Mouse (Mus musculus): ENCODE results near the gene Ostf1. TPM values are rescaled to one million over a fixed set of nuclear protein-coding genes. Genes with fewer than 3 reads are reported as not detected.

Gene Ostf1
- polyA plus RNA-seq, 1 experiment from 2014 or later: 65.1 TPM

DNA sequence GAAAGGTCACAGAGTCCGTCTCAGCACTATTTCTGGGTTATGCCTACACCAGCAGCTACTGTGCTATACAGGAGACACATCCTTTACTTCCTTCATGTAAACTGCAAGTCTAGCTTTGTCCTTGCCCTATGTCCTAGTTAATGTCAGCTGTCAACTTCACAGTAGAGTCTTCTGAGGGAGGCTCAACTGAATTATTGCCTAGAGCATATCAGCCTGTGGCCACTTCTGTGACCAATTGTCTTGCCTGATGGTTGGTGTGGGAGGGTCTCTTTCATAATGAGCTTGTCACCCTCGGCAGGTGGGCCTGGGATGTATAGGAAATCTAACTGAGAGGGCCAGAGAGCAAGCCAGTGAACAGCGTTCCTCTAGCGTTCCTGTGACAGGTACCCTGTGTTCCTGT is 11.8 kb upstream of the Ostf1 start:
- 67% methylated on average over 4 of the region's 4 CpGs for WGBS (ENCODE audit: insufficient replicate concordance)
- peak overlapping the region; percentile 86 for H3K27ac ChIP-seq

DNA sequence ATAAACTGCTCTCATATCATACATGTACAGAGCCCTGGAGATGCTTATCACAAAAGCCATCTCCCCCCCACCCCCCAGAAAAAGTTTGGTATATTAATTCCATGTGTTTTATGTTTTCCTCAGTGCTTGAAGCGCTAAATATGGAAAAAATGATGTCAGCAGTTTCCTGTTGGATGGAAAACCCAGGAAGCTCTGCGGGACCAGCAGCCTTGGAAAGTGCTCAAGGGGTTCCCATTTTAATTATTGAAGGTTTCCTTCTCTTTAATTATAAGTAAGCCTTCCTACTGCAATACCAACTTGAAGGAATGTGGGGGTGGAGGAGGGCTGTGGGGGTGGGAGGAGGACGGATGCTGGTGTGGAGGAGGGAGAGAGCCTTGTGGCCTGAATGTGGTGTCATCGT is 9.4 kb upstream of the Ostf1 start:
- no peaks in the 10 kb centered on the region for H3K27me3 ChIP-seq (replicated peaks)
- H3K4me1 ChIP-seq: peaks cover 31% of the 10 kb centered on the region
- 75% methylated on average over 4 of the region's 4 CpGs for WGBS (ENCODE audit: insufficient replicate concordance)
- no peaks in the 10 kb centered on the region for H3K9me3 ChIP-seq (replicated peaks)
- no peak overlapping the region for H3K9ac ChIP-seq
- H3K4me3 ChIP-seq: no peak overlapping the region
- ATAC-seq: no peak
- H3K36me3 ChIP-seq: no peaks in the 10 kb centered on the region
- no peak overlapping the region for H3K27ac ChIP-seq
- H3K4me2 ChIP-seq: no peak overlapping the region

More for the DNA sequence above, 11.8 kb upstream of the Ostf1 start:
- Histone ChIP-seq H3K9ac (0 out of 2 replicates have a peak overlapping the region, but pooled peaks have one; percentile 46), H3K9me3 (replicated peaks) (no peaks in the 10 kb centered on the region), H3K4me1 (peaks cover 55% of the 10 kb centered on the region), H3K4me2 (peak overlapping the region; percentile 54), H3K4me3 (no peak overlapping the region), H3K36me3 (no peaks in the 10 kb centered on the region), H3K27me3 (replicated peaks) (no peaks in the 10 kb centered on the region)
- no peak for ATAC-seq

DNA sequence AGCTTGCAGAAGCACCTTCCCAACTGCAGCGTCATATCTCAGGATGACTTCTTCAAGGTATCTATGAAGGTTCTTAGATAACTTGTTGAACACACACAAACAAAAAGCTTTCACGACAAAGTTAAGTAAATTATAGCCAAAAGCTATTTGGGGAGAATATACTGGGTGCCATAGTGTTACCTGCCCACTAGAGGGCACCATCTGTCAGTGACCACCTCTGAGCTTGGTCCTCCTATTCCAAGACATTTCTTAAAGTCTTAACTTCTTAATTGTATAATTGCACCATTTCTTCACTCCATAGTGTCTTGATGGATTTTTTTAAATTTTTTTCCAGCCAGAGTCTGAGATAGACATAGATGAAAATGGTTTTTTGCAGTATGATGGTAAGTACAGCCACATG is 7.9 kb upstream of the Ostf1 start:
- Histone ChIP-seq H3K36me3 (no peaks in the 10 kb centered on the region), H3K4me1 (peaks cover 22% of the 10 kb centered on the region), H3K27me3 (replicated peaks) (no peaks in the 10 kb centered on the region), H3K4me3 (no peak overlapping the region), H3K27ac (no peak overlapping the region), H3K4me2 (no peak overlapping the region), H3K9me3 (replicated peaks) (no peaks in the 10 kb centered on the region), H3K9ac (no peak overlapping the region)
- WGBS (ENCODE audit: insufficient replicate concordance): 36% methylated on average over 2 of the region's 2 CpGs
- no peak for ATAC-seq

DNA sequence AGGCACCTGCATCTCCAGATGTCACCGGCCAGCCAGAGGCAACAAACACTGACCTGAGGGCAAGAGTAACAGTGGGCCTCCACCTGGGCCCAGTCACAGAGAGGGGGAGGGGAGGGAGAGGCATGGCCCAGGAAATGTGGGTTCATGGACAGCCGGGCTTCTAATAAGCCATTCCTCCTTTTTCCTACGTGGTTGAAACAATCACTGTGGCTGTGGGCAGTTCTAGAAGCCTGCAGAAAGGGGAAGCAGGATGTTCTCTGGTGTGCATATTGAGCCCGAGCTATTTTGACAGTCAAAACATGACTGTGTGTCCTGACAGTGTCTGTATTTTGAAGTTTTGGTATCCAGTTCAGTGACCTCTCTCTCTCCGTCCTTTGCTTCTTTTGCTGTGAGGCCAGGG is 7.3 kb upstream of the Ostf1 start:
- Histone ChIP-seq H3K27ac (no peak overlapping the region), H3K4me2 (no peak overlapping the region), H3K9ac (no peak overlapping the region), H3K4me3 (no peak overlapping the region), H3K9me3 (replicated peaks) (no peaks in the 10 kb centered on the region), H3K36me3 (no peaks in the 10 kb centered on the region), H3K27me3 (replicated peaks) (no peaks in the 10 kb centered on the region), H3K4me1 (peaks cover 16% of the 10 kb centered on the region)
- 40% methylated on average over 5 of the region's 5 CpGs for WGBS (ENCODE audit: insufficient replicate concordance)
- ATAC-seq: no peak

DNA sequence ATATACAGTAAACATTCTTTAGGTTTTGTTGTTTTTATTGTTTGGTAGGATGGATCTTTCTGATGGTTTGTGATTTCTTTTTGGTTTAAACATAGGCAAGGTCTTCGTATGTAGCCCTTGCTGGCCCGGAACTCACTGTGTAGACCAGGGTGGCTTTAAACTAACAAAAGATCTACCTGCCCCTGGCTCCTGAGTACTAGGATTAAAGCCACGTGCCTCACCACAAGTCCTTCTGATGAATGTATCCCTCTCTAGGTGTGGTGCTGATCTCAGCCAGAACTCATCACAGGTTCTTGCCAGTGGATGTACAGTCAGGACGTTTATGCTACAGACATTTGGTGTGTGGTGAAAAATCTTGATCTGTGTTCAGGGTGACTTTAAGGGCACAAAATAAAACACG is 6.3 kb upstream of the Ostf1 start:
- H3K27ac ChIP-seq: no peak overlapping the region
- H3K4me3 ChIP-seq: no peak overlapping the region
- WGBS (ENCODE audit: insufficient replicate concordance): 76% methylated on average over 5 of the region's 5 CpGs
- no peak overlapping the region for H3K9ac ChIP-seq
- H3K4me2 ChIP-seq: no peak overlapping the region
- no peaks in the 10 kb centered on the region for H3K9me3 ChIP-seq (replicated peaks)
- no peak for ATAC-seq
- no peaks in the 10 kb centered on the region for H3K27me3 ChIP-seq (replicated peaks)
- no peaks in the 10 kb centered on the region for H3K36me3 ChIP-seq
- peaks cover 6% of the 10 kb centered on the region for H3K4me1 ChIP-seq

DNA sequence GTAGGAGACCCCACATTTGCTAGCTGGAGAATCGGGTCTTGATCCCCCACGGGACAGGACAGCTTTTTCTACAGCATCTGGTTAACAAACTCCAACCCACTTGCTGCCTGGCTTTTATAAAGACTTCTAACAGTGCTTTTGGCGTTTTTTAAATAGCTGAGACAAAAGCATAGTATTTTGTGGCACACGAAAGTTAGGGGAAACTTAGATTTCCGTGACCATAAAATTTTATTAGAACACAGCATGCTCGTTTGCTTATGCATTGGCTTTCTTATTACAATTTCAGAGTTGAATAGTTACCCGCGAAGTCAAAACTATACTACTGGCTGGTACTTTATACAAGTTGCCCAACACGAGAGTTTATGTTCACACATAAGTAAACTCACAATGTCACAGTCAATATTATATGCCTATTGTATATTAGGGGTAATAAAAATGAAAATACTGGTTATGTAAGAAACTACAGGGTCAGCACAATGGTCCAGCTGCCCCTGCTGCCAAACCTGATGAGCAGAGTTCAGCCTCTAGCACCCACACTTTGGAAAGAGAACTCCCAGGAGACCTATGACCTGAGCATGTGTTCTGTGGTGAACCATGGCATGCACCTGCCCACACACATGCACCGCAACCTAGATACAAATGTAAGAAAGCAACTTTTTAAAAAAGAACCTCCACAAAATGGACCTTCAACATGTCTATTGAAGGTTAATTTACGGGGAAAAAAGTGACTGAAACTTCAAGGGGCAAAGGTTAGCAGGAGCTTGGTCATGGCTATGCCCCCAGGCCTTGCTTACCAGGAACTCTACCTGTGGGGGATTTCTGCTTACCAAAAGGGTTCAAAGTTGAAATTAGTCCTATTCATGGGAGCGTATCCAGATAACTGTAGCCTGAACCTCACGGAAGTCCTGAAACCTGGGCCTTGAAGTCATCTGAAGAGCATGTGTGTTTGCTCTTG is 885 bp upstream of the Ostf1 start:
- no peaks in the 10 kb centered on the region for H3K36me3 ChIP-seq
- no peak for ATAC-seq
- no peak overlapping the region for H3K27ac ChIP-seq
- H3K4me3 ChIP-seq: peak overlapping the region; percentile 83
- 52% methylated on average over 13 of the region's 13 CpGs for WGBS (ENCODE audit: insufficient replicate concordance)
- no peaks in the 10 kb centered on the region for H3K27me3 ChIP-seq (replicated peaks)
- peaks cover 30% of the 10 kb centered on the region for H3K4me1 ChIP-seq
- peak overlapping the region; percentile 82 for H3K9ac ChIP-seq
- no peaks in the 10 kb centered on the region for H3K9me3 ChIP-seq (replicated peaks)
- peak overlapping the region; percentile 87 for H3K4me2 ChIP-seq

DNA sequence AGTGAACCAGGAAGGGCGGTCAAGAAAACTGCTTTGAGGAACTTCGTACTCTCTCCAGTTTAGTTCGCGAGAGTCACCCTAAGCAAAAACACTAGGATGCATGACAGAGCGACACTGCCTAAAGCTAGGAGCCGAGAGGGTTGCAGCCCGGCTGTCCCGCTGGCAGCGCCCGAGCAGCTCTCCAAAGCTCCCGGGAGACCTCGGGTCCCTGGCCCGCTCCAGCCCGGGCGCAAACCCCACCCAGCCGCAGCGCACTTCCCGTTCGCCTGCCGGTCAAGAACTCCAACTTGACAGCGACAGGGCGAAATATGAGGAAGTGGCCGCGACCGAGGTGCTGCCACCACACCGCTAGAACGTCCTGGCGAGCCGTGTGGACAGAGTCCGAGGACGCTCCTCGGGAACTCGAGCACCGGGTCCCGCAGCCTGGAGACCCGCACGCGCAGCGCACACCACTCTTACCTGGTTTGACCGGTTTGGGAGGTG is 421 bp downstream of the Ostf1 start:
- Histone ChIP-seq H3K27me3 (replicated peaks) (no peaks in the 10 kb centered on the region), H3K9ac (peak overlapping the region; percentile 82), H3K4me2 (peak overlapping the region; percentile 87), H3K9me3 (replicated peaks) (no peaks in the 10 kb centered on the region), H3K36me3 (no peaks in the 10 kb centered on the region), H3K27ac (peak overlapping the region; percentile 81), H3K4me1 (peaks cover 30% of the 10 kb centered on the region), H3K4me3 (peak overlapping the region; percentile 83)
- peak; percentile 62 for ATAC-seq
- WGBS (ENCODE audit: insufficient replicate concordance): under 1% methylated on average over 40 of the region's 40 CpGs

DNA sequence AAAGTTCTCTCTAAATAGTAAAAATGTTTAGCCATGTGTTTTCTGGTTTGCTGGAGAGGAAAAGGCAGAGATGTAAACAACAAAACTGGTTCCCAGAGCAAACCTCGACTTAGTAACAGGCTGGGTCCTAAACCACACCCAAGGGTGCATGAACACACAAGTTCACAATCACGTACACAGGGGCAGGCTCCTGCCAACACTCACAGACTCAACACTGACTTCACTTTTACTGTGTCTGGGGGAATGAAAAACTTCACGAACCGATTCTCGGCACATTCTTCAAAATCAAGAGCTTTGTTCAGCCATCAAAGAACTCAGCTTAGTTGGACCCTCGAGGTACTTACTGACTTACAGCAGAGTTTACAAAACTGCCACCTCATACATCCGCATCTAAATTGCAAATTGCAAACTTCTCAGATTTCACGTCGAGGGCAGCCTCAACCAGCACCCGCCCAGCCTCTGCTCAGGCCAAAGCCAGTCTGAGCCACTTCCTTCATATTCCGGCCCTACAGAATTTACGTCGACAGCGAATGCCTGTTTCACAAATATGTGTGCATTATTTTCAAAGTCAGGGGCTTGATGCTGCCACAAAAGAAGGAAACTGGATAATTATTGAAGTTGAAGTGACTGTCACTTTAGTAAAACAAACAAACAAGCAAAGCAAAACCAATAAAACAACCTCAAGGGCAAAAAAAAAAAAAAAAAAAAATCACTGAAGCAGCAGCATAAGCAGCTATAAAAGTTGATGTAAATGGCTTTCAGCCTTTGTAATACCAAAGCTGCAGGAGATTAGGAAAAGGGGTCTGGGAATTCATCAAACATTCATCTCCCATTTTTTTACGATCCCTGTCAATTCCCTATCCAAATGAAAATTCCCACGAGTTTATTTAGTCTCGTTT is 1.2 kb downstream of the Ostf1 start:
- Histone ChIP-seq H3K27ac (peak overlapping the region; percentile 81), H3K9ac (peak overlapping the region; percentile 82), H3K9me3 (replicated peaks) (no peaks in the 10 kb centered on the region), H3K4me3 (peak overlapping the region; percentile 83), H3K4me1 (peaks cover 30% of the 10 kb centered on the region), H3K36me3 (no peaks in the 10 kb centered on the region), H3K27me3 (replicated peaks) (no peaks in the 10 kb centered on the region), H3K4me2 (peak overlapping the region; percentile 87)
- 16% methylated on average over 17 of the region's 17 CpGs for WGBS (ENCODE audit: insufficient replicate concordance)
- ATAC-seq: no peak

DNA sequence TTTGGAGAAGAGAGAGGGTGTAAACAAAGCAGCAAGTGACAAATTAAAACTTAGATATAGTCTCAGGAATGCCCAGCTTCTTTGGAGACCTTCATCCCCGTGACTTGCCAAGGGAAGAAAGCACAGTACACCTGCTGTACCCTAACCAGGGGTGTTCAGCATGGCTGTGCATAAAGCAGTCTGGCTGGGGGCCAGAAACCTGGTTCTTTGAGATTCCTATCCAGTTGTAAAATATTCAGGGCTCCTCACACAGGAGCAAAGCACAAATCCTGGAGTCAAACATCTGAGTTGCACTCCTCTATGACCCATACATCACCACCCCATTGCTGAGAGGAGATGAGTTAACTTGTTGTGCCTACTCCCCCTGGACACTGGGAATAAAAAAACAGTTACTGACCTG is 2.0 kb downstream of the Ostf1 start:
- no peak overlapping the region for H3K27ac ChIP-seq
- no peak overlapping the region for H3K9ac ChIP-seq
- WGBS (ENCODE audit: insufficient replicate concordance): 80% methylated on average over 1 of the region's 1 CpGs
- peak overlapping the region; percentile 87; the same call in 1 of the 2 replicates for H3K4me2 ChIP-seq
- no peaks in the 10 kb centered on the region for H3K9me3 ChIP-seq (replicated peaks)
- H3K36me3 ChIP-seq: no peaks in the 10 kb centered on the region
- ATAC-seq: no peak
- H3K4me1 ChIP-seq: peaks cover 30% of the 10 kb centered on the region
- H3K27me3 ChIP-seq (replicated peaks): no peaks in the 10 kb centered on the region
- H3K4me3 ChIP-seq: peak overlapping the region; percentile 83; the same call in 1 of the 2 replicates

DNA sequence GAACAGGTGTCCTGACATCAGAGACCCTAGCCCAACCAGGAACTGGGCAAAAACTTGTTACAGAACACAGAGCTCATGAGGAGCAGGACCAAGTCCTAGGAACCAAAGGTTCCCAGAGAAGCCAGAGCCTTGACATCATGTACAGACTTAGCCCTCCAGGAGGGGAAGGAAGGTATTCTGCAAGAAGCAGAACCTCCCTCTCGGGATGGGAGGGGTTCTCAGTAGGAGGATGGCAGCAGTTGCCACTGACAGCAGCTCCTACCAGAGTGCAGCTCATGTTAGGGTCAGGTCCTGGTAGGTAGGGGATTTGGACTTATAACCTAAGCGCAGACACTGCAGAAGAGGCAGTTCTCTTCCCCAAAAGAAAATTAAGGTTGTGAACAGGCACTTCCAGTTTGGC is 7.7 kb downstream of the Ostf1 start:
- no peak overlapping the region for H3K9ac ChIP-seq
- H3K36me3 ChIP-seq: no peaks in the 10 kb centered on the region
- no peaks in the 10 kb centered on the region for H3K9me3 ChIP-seq (replicated peaks)
- peaks cover 17% of the 10 kb centered on the region for H3K4me1 ChIP-seq
- no peak overlapping the region for H3K4me3 ChIP-seq
- WGBS (ENCODE audit: insufficient replicate concordance): 58% methylated on average over 2 of the region's 2 CpGs
- no peak for ATAC-seq
- H3K27ac ChIP-seq: no peak overlapping the region
- H3K4me2 ChIP-seq: no peak overlapping the region
- no peaks in the 10 kb centered on the region for H3K27me3 ChIP-seq (replicated peaks)

DNA sequence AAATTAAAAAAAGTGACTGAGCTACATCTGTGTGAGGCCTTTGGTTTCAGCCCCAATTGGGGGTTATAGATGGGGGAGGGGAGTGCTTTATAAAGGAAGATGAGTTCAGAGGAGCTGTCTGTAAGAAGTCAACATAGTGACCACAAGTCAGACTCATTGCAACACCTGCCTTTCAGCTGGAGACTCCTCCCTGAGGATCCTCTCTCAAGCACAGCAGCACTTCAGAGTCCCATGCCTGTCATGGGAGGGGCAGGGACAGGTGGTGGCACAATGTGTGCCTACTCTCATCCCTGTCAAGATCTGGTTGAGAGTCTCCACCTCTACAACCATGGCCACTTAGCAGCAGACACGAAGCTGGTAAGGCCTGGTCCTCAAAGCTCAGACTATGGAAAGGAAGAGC is 11.9 kb downstream of the Ostf1 start:
- no peak overlapping the region for H3K4me3 ChIP-seq
- H3K9ac ChIP-seq: no peak overlapping the region
- H3K4me2 ChIP-seq: no peak overlapping the region
- ATAC-seq: no peak
- no peak overlapping the region for H3K27ac ChIP-seq
- no peaks in the 10 kb centered on the region for H3K36me3 ChIP-seq
- WGBS (ENCODE audit: insufficient replicate concordance): 55% methylated on average over 1 of the region's 1 CpGs
- H3K4me1 ChIP-seq: peaks cover 35% of the 10 kb centered on the region
- no peaks in the 10 kb centered on the region for H3K27me3 ChIP-seq (replicated peaks)
- H3K9me3 ChIP-seq (replicated peaks): no peaks in the 10 kb centered on the region

DNA sequence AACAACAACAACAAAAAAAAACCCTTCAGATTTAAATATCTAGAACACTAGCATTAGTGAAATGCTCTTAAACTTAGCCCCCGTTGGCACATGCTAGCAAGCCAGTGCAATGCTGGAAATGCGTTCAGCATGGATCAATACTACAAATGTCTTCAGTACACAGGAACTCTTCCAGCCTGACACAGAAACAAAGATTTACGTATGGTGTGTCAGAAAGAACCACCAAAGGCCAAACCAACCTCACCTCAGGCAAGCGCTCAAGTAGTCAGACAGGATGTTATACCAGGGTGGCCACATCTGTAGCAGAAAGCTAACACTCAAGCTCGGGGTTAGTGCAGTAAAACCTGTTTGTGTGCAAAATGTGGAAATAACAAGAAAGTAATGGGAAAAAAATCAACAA is 12.6 kb downstream of the Ostf1 start:
- Histone ChIP-seq H3K36me3 (no peaks in the 10 kb centered on the region), H3K4me3 (no peak overlapping the region), H3K27ac (no peak overlapping the region), H3K27me3 (replicated peaks) (no peaks in the 10 kb centered on the region), H3K4me1 (peaks cover 35% of the 10 kb centered on the region), H3K9me3 (replicated peaks) (no peaks in the 10 kb centered on the region), H3K4me2 (no peak overlapping the region), H3K9ac (no peak overlapping the region)
- no peak for ATAC-seq
- 67% methylated on average over 5 of the region's 5 CpGs for WGBS (ENCODE audit: insufficient replicate concordance)
